Mouse (Mus musculus): Measurements from ENCODE around the gene Slc9a7. TPM values are rescaled to one million over a fixed set of nuclear protein-coding genes. Genes with fewer than 3 reads are reported as not detected.
A peak's percentile ranks its signal among the peaks of the same experiment; 100 is the strongest.

Gene Slc9a7
- total RNA-seq (2017): 8.7 and 12.4 TPM in 2 replicates

DNA sequence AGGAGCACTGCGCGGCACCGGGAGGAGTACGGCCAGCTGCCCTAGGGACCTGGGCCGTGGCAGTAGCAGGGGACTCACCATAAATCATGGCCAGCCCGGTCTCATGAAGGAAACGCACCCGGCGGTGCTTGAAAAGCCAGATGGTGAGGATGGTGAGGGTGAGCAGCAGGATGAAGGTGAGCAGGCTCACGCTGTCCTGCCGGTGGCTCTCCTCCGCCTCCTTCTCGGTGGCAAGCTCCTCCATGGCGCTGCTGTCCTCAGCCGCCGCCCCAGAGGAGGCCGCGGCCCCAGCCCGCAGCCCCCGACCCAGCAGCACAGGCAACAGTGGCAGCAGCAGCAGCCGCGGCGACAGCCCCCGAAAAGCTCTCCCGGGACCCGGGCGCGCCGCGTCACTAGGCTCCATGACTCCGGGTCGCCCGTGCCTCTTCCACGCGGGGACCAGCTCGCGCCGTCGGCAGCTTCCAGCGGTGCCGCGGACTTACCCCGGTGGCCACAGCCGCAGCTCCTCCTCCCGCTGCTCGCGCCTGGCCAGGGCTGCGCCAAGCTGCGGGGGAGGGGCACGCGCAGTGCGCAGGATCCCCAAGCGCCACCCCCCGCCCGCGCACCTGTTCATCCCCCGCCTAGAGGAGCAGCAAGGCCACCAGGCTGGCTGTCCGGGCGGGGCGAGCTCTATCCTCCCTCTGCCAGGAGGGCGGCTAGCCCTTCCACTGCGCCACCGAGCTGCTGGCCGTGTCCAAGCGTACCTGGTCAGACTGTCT, at the start of gene Slc9a7:
Slc9a7 (minus strand) TSS at position 526 of the 758 bp plus-strand sequence.
- peak; percentile 68 to 74 for ATAC-seq (replicated peaks in 1 of 2; ENCODE audit: insufficient read depth in 1 of 2, low FRiP score in 2 of 2, low TSS enrichment in 1 of 2, low read depth in 1 of 2, poor library complexity in 2 of 2, severe bottlenecking in 2 of 2)

DNA sequence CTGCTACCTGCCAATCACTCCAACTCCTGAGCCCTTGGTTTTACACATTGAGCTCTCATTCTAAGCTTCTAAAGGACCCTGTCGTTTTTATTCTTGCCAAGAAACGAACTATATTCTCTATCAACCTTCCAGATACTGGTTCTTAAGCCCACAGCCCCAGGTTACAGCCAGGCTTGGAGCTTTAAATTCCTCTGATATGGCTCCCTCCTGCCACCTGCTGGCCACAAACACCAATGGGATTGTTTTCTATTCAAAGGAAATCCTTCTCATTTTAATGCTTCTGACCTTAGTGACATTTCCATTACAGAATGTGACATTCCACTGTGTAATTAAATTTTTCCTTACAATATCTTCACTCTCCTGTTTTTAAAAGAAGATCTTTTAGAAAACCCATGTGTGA, 44.1 kb upstream of the Slc9a7 start:
- ATAC-seq (replicated peaks in 1 of 2; ENCODE audit: insufficient read depth in 1 of 2, low FRiP score in 2 of 2, low TSS enrichment in 1 of 2, low read depth in 1 of 2, poor library complexity in 2 of 2, severe bottlenecking in 2 of 2): no peak; a peak in 1 of 4 replicates

DNA sequence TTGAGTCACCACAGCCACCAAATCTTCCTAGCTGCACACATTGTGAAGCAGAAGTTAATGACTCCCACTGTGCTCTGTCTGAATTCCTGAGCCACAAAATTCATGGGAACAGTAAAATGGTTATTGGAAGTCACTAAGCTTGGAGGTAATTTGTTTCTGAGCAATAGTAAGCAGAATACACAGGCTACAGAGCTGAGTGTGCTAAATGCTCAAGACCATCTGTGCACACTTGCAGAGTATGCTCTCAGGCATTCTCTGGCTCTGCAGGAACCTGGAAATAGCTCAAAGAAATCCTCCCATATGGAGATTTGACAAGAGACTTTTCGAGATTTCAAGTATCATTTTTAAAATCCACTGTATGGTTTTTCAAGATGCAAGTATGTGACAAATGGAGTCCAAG, 41.1 kb upstream of the Slc9a7 start:
- ATAC-seq (replicated peaks in 1 of 2; ENCODE audit: insufficient read depth in 1 of 2, low FRiP score in 2 of 2, low TSS enrichment in 1 of 2, low read depth in 1 of 2, poor library complexity in 2 of 2, severe bottlenecking in 2 of 2): no peak

GRCm38 (mm10) chrX:20307215-20307614, 15.6 kb upstream of the Slc9a7 start:
- ATAC-seq (replicated peaks in 1 of 2; ENCODE audit: insufficient read depth in 1 of 2, low FRiP score in 2 of 2, low TSS enrichment in 1 of 2, low read depth in 1 of 2, poor library complexity in 2 of 2, severe bottlenecking in 2 of 2): peak; percentile 17 to 27; a peak in 1 of 4 replicates

DNA sequence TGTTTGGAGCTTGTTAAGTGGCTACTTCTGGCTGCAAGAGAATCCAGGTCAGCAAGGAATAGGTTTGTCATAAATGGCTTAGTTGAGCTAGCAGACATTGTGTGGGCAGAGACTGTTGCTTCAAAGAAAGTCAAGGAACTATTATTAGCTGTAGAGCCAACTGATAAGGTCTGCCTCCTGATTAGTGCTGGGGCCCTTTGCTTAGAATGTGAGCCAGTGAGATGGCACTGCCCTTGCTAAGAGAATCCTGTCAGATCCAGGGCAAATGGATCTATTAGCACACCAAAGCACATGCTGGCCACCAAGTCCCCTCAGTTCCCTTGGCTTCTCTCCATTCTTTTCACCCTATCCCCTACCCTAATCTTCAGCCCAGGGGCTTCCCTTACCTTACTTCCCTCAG, 14.3 kb upstream of the Slc9a7 start:
- ATAC-seq (replicated peaks in 1 of 2; ENCODE audit: insufficient read depth in 1 of 2, low FRiP score in 2 of 2, low TSS enrichment in 1 of 2, low read depth in 1 of 2, poor library complexity in 2 of 2, severe bottlenecking in 2 of 2): no peak

DNA sequence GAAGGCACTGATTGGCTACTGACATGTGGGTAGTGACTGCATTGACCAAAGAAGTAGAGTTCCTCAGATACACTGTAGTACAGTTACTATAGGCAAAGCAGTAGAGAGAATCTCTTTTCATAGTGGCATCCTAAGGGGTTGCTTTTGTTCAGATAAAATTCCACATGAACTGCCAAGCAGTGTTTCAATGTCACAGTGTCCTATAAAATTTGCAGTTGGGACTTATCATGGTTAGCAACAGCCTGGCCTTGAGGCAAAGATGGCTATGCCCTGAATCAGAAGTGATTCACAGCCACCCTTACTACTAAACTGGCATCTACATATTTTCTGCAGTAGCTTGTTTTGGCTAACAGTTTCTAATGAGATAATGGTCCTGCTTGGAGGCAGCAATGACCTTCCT, 11.7 kb upstream of the Slc9a7 start:
- no peak for ATAC-seq (replicated peaks in 1 of 2; ENCODE audit: insufficient read depth in 1 of 2, low FRiP score in 2 of 2, low TSS enrichment in 1 of 2, low read depth in 1 of 2, poor library complexity in 2 of 2, severe bottlenecking in 2 of 2)

GRCm38 (mm10) chrX:20292040-20292417, 422 bp upstream of the Slc9a7 start:
- no peak for ATAC-seq (replicated peaks in 1 of 2; ENCODE audit: insufficient read depth in 1 of 2, low FRiP score in 2 of 2, low TSS enrichment in 1 of 2, low read depth in 1 of 2, poor library complexity in 2 of 2, severe bottlenecking in 2 of 2)

DNA sequence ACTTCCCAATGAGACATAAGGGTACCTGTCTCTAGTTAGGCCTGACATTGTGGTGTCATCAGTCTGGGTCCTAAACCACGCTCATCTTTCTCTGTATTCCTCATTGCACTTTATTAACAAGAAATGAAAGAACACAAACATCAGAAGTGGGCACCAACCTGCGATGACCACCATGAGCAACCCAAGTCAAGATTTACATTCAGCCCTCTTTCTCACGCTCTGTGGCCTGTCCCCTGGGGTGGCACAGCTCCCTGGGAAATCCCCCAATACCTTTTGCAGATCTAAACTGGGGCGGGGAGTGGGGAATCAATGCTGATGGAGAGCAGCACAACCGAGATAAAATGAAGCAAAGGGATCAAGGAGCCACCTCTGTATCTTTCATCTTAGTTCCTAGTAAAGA, 892 bp downstream of the Slc9a7 start:
- ATAC-seq (replicated peaks in 1 of 2; ENCODE audit: insufficient read depth in 1 of 2, low FRiP score in 2 of 2, low TSS enrichment in 1 of 2, low read depth in 1 of 2, poor library complexity in 2 of 2, severe bottlenecking in 2 of 2): no peak

GRCm38 (mm10) chrX:20288674-20289073, 2.9 kb downstream of the Slc9a7 start:
- no peak for ATAC-seq (replicated peaks in 1 of 2; ENCODE audit: insufficient read depth in 1 of 2, low FRiP score in 2 of 2, low TSS enrichment in 1 of 2, low read depth in 1 of 2, poor library complexity in 2 of 2, severe bottlenecking in 2 of 2)

DNA sequence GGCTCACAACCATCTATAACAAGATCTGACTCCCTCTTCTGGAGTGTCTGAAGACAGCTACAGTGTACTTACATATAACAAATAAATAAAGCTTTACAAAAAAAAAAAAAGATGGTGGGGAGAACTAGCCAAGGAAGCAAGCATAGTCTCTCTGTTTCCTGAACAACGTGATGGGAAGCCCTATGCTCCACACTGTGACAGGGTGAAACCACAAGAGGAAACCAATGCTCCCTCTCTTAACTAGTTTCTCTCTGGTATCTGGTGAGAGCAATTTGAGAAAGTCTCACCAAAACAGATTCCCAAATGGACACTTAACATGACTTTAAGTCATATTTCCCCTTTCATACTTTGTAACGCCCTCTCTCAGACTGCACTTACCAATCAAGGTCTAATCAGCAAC, 5.4 kb downstream of the Slc9a7 start:
- ATAC-seq (replicated peaks in 1 of 2; ENCODE audit: insufficient read depth in 1 of 2, low FRiP score in 2 of 2, low TSS enrichment in 1 of 2, low read depth in 1 of 2, poor library complexity in 2 of 2, severe bottlenecking in 2 of 2): peak; percentile 56 to 86; a peak in 2 of 4 replicates

DNA sequence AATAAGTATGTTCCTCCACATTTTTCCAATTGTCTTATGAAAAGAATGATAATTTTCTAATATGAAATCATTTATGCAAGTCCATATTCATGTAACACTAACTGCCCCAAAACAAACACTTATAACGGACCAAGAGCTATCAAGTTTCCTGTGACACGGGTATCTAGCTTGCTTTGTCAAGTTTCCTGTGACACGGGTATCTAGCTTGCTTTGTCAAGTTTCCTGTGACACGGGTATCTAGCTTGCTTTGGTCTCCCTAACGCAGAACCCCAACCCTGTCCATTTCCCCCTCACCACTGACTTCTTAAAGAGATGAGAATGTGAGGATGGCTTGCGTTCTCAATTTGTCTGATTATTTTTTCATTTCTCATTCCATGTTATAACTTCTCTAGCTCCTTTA, 12.2 kb downstream of the Slc9a7 start:
- no peak for ATAC-seq (replicated peaks in 1 of 2; ENCODE audit: insufficient read depth in 1 of 2, low FRiP score in 2 of 2, low TSS enrichment in 1 of 2, low read depth in 1 of 2, poor library complexity in 2 of 2, severe bottlenecking in 2 of 2)

DNA sequence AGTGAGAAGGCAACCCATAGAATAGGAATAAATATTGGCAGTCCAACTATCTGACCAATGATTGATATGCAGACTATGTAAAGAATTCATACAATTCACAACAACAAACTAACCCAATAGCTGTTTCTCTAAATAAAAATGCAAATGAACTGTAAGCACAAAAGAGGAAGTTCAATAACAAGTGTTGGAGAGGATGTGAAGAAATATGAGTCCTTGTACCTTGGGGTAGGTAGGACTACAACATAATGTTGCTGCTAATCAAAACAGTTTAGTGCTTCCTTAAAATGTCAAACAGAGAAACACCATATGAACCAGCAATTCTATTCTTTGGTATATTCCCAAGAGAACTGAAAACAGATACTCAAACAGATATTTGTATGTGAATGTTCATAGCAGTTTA, 17.8 kb downstream of the Slc9a7 start:
- ATAC-seq (replicated peaks in 1 of 2; ENCODE audit: insufficient read depth in 1 of 2, low FRiP score in 2 of 2, low TSS enrichment in 1 of 2, low read depth in 1 of 2, poor library complexity in 2 of 2, severe bottlenecking in 2 of 2): no peak; a peak in 1 of 4 replicates

GRCm38 (mm10) chrX:20271980-20272379, 19.6 kb downstream of the Slc9a7 start:
- ATAC-seq (replicated peaks in 1 of 2; ENCODE audit: insufficient read depth in 1 of 2, low FRiP score in 2 of 2, low TSS enrichment in 1 of 2, low read depth in 1 of 2, poor library complexity in 2 of 2, severe bottlenecking in 2 of 2): no peak

DNA sequence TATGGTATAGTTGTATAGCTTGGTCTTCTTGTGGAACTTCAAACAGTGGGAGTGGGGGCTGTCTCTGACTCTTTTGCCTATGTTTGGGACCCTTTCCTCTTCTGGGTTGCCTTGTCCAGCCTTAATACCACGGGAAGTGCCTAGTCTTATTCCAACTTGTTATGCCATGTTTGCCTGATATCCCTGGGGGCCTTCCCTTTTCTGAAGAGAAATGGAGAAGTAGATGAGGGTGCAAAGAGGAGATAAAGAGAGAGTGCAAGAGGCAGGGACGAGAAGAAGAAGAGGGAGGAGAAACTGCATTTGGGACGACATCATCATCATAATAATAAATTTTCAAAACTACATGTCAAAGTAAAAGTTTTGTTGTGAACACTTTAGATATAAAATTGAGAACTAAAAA, 21.6 kb downstream of the Slc9a7 start:
- ATAC-seq (replicated peaks in 1 of 2; ENCODE audit: insufficient read depth in 1 of 2, low FRiP score in 2 of 2, low TSS enrichment in 1 of 2, low read depth in 1 of 2, poor library complexity in 2 of 2, severe bottlenecking in 2 of 2): no peak

DNA sequence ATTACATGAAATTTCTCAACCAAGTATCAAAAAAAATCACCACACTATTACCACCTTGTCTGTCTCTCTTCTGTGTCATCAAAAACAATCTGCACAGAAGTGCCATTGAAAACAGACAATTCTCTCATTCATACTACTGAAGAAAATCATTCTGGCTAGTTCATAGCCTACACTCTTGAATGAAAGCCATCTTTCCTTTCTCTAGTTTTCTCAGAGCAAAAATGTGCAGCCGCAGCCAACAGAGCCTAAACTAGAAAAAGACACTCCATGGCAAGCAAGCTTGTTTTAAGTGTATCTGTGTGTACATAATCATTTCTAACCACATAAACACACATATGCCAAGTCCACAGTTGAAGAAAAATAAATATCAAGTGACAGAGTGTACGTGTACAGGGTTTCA, 27.2 kb downstream of the Slc9a7 start:
- no peak for ATAC-seq (replicated peaks in 1 of 2; ENCODE audit: insufficient read depth in 1 of 2, low FRiP score in 2 of 2, low TSS enrichment in 1 of 2, low read depth in 1 of 2, poor library complexity in 2 of 2, severe bottlenecking in 2 of 2)

GRCm38 (mm10) chrX:20228102-20228501, 63.5 kb downstream of the Slc9a7 start:
- ATAC-seq (replicated peaks in 1 of 2; ENCODE audit: insufficient read depth in 1 of 2, low FRiP score in 2 of 2, low TSS enrichment in 1 of 2, low read depth in 1 of 2, poor library complexity in 2 of 2, severe bottlenecking in 2 of 2): no peak

DNA sequence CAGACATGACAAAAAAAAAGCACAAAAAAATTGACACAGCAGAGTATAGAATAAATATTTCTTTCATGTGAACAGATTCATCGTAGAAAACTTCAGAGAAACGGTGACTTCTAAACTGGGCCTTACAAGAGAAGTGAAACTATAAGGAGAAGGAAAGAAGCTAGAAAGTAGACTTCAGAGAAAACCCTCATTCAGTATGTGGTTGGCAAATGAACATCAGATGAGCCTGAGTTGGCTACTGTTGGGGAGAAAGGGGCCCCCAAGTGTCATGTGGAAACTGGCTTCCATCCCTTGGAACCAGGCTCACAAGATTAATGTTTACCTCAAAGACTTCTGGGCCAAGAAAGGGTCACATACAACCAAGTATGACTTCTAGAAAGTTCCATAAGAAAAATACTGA, 70.1 kb downstream of the Slc9a7 start:
- no peak for ATAC-seq (replicated peaks in 1 of 2; ENCODE audit: insufficient read depth in 1 of 2, low FRiP score in 2 of 2, low TSS enrichment in 1 of 2, low read depth in 1 of 2, poor library complexity in 2 of 2, severe bottlenecking in 2 of 2)

DNA sequence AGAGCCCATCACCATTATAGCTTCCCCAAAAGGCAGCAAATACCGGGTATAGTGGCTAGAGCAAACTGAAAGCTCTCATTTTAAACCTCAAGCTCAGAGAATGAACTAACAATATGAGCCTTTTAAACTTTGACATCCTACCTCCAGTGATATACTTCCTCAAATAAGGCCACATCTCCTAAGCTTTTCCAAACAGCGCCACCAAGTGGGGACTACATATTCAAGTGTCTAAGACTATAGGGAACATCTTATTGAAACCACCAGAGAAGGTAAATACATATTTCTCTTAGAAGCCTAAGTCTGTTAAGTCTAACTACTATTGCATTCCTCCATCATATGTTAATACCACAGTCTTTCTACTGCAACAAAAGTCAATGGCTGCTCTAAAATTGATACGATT, 106.0 kb downstream of the Slc9a7 start:
- ATAC-seq (replicated peaks in 1 of 2; ENCODE audit: insufficient read depth in 1 of 2, low FRiP score in 2 of 2, low TSS enrichment in 1 of 2, low read depth in 1 of 2, poor library complexity in 2 of 2, severe bottlenecking in 2 of 2): no peak

DNA sequence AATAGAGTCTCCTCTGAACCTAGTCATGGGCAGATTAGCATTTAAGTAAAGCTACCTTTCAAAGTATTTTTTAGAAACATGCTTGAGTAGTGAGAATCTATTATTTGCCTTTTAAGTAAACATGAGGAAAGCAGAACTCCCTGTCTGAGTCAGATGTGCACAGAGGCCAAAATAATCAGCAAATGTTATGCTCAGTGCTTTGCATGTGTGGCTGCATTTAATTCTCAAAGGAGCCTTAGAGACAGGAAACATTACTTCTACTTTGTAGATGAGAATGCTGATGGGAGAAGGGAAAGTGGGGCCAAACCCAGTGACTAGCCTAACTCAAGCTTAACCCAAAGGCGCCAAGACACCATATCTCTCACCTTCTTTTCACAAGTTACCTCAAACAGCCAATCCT, 114.8 kb downstream of the Slc9a7 start:
- no peak for ATAC-seq (replicated peaks in 1 of 2; ENCODE audit: insufficient read depth in 1 of 2, low FRiP score in 2 of 2, low TSS enrichment in 1 of 2, low read depth in 1 of 2, poor library complexity in 2 of 2, severe bottlenecking in 2 of 2)
